Mouse (Mus musculus): ENCODE results near the gene Il18r1.

DNA sequence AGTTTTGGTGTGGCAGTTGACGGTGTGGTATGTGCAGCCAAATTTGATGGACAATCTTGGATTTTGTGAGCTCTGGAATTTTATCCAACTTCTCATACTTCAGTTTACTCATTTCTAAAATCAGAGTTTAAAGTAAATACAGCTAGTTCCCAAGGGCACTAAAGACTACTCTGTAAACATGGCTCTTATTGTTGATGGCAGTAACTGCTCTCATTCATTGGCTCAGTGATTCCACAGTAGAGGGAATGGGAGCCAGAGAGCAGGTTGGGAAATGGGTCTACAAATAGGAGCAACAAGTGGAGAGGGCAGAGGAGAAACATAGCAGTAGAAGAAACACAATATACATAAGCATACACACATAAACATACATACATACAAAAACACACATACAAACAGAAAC, 34.4 kb downstream of the Il18r1 start:
- TF ChIP-seq CTCF (IDR thresholded peaks at IDR 0.05) (no peak), POLR2A (IDR thresholded peaks at IDR 0.05; ENCODE audit: insufficient read depth, low read depth, low read length) (no peak), EP300 (IDR thresholded peaks at IDR 0.05; ENCODE audit: insufficient read depth, low read depth, low read length) (no peak)
